Mouse (Mus musculus): ENCODE measurements at regions not wholly inside any gene's neighbourhood (a gene's known extent, or its start where the extent isn't known, plus 50 kb on each side); places are given as distances from the start of the nearest gene placed in this dataset.

DNA sequence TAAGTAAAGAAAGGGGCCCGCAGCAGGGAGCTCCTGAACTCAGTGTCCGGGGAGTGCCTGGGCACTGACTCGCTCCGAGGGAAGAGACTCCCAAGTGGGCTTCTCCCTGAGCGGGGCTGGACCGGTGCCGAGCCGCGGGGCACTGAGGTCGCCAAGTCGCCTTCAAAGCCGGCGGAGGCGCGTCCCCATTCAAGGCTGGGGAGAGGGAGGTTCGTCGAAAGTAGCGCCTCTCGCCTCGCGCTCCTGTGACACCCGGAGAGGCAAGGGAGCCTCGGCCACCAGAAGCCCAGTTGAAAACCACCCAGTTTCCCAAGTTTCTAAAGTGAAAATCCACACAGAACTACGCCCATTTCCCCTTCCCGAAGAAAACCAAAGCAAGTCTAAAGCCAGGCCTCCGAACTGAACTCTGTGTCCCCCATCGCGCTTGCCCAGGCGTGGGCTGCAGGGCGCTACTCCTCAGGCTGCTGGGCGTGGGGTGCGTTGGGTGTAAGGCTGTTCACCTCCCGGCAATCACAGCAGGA is 79.6 kb downstream of the Kcnrg start:
- no peak for TF ChIP-seq CTCF (IDR thresholded peaks at IDR 0.05; ENCODE audit: borderline replicate concordance, control insufficient read depth, extremely low read depth, insufficient read depth, low read length, poor library complexity)
- TF ChIP-seq POLR2A (IDR thresholded peaks at IDR 0.05; ENCODE audit: control insufficient read depth, extremely low read depth, insufficient read depth, low read length, poor library complexity): no peak

Measured in thymus, adult 2 months (tissue).